Mouse (Mus musculus): ENCODE measurements around the gene Sesn1.

DNA sequence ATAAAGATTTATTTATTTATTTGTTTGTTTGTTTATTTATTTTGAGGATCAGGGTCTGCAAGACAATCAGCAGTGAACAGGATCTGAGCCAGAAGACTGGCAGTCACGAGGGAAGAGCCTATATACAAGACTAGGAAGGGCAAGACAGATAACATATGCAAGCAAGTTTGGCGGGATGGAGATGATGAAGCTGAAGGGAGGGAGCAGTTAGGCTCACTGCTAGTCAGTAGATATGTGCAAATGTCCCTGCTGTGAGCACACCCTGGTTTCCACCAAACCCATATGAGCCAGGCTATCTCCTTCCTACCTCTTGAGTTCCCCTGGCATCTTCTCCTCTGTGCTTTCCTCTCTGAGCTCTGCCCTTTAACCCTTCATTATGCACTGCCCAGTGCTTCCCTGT is 61.8 kb downstream of the Sesn1 start:
- no peak for TF ChIP-seq CTCF (IDR thresholded peaks at IDR 0.05; ENCODE audit: low read depth, low read length)
- no peak for TF ChIP-seq POLR2A (IDR thresholded peaks at IDR 0.05; ENCODE audit: insufficient read depth, low read length)
